Mouse (Mus musculus): ENCODE data around the gene Gm6040.

- TF ChIP-seq CTCF (IDR thresholded peaks at IDR 0.05; ENCODE audit: control insufficient read depth, insufficient read depth, insufficient read length) (no peak), MAX (IDR thresholded peaks at IDR 0.05) (no peak), USF1 (IDR thresholded peaks at IDR 0.05; ENCODE audit: low read depth) (no peak), MYOD1 (IDR thresholded peaks at IDR 0.05; ENCODE audit: control insufficient read depth, insufficient read length, low read depth) (no peak), CEBPB (IDR thresholded peaks at IDR 0.05; ENCODE audit: low read depth) (no peak), FOSL1 (IDR thresholded peaks at IDR 0.05; ENCODE audit: insufficient read depth, low read length, poor library complexity, severe bottlenecking) (no peak), MYOG (IDR thresholded peaks at IDR 0.05; ENCODE audit: control insufficient read depth, extremely low read depth, insufficient read length) (no peak)
Measured at GRCm38 (mm10) chr8:20892369-20892768, 29.5 kb downstream of the Gm6040 start, which contains the start of gene Defb33.
